Mouse (Mus musculus) G1E (cell line): ENCODE measurements around the gene Cd164.

ENCODE experiments used
- CTCF ChIP-seq: IDR thresholded peaks from 2 replicates; pipeline ENCODE4 v1.5.1; 2012; ENCODE audit warnings: low read depth, low read length, inconsistent platforms, mixed read lengths
- GATA1 ChIP-seq: IDR thresholded peaks from 2 replicates; pipeline ENCODE4 v1.6.1; 2012; ENCODE audit warnings: borderline replicate concordance, low read length, inconsistent platforms, mixed read lengths
- GATA2 ChIP-seq: IDR thresholded peaks from 2 replicates; pipeline ENCODE4 v1.6.1; 2012; ENCODE audit warnings: low read depth, low read length, inconsistent platforms, borderline replicate concordance
- POLR2AphosphoS5 ChIP-seq: IDR thresholded peaks from 2 replicates; pipeline ENCODE4 v1.6.1; 2012; ENCODE audit warnings: low read depth, low read length, inconsistent platforms; ENCODE audit not compliant: insufficient replicate concordance
- TAL1 ChIP-seq: conservative IDR thresholded peaks from 2 replicates; pipeline ENCODE4 v1.6.1; 2012; ENCODE audit warnings: low read depth, low read length, inconsistent platforms, mixed read lengths

DNA sequence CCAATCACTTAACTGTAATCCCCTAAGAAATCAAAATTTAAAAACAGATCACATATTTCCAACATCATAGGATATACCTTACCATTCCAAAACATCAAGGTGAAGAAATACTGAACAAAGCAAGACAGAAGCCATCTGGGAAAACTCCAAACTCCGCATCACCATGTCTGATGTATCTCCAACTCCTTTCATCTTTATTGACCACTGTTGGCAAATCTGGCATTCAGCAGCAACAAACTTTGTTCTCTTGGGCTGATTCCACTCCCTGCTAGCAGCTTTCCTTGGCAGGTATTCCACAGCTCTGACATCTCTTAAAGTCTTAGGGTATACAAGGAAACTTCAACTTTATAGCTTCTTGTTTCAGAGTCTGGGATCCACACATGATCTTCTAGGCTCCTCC lies 39.2 kb downstream of the Cd164 start:
- TF ChIP-seq GATA1: no peak
- TF ChIP-seq CTCF: no peak
- TF ChIP-seq TAL1: no peak
- TF ChIP-seq POLR2AphosphoS5: no peak
- no peak for TF ChIP-seq GATA2
